Mouse (Mus musculus) CD4-positive, CD25-positive, alpha-beta regulatory T cell, adult 4 months (primary cell): ENCODE results near the gene Adcy5. TPM values are rescaled to one million over a fixed set of nuclear protein-coding genes. Genes with fewer than 3 reads are reported as not detected.

Experiments used
- ATAC-seq: one replicate; pipeline ENCODE4 v1.8.0; 2017
- polyA plus RNA-seq, 2 experiments: library from polyadenylated mRNA; unstranded; fragments of 100-300 nt; shearing (Covaris generic); gene quantifications; one replicate each; pipeline ENCODE4 v1.2.1; 2017

Gene Adcy5
- polyA plus RNA-seq, 2 experiments from 2014 or later = 0.08 to 0.14 TPM

GRCm38 (mm10) chr16:35156832-35157231, 2.2 kb downstream of the Adcy5 start:
- no peak for ATAC-seq

GRCm38 (mm10) chr16:35159532-35159931, 4.9 kb downstream of the Adcy5 start:
- ATAC-seq = no peak

DNA sequence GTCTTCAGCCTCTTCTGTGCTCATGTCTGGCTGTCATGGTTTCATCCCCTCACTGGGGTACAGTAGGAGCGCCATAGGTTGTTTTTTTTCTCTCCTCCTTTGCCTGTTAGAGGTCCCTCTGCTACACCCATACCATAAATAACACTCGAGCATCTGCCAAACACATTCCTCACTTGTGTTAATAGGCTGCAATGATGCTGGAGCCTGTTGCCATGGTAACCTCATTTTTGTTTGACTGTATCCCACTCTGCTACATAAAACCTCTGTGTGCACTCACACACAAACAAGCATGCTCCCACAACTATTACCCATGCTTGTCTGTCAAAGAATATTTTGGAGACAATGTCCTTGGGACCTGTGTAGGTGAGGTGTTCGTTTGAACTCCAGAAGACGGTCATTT, 5.3 kb downstream of the Adcy5 start:
- ATAC-seq = no peak

GRCm38 (mm10) chr16:35164361-35165224, 9.9 kb downstream of the Adcy5 start:
- ATAC-seq = no peak

DNA sequence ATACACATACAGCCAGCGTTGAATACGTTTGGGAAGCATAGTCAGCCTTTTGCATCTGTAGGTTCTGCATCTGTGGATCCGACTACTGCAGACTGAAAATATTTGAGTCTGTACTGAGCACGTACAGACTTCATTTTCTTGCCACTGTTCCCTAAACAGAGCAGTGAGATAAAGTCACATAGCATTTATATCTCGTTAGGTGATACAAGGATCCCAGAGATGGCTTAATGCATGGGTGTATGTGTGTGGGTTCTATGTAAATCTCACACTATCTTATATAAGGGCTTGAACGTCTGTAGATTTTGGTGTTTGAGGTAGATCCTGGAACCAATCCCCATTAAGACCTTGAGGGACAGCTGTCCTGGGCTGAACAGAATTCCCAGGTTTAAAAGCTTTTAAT, 10.7 kb downstream of the Adcy5 start:
- ATAC-seq = no peak

- no peak for ATAC-seq
These were observed 11.1 kb downstream of the Adcy5 start for GRCm38 (mm10) chr16:35165788-35166187.

GRCm38 (mm10) chr16:35169431-35169830, 14.8 kb downstream of the Adcy5 start:
- ATAC-seq = no peak

GRCm38 (mm10) chr16:35172195-35172594, 17.5 kb downstream of the Adcy5 start:
- ATAC-seq = no peak

GRCm38 (mm10) chr16:35178516-35178915, 23.8 kb downstream of the Adcy5 start:
- no peak for ATAC-seq

DNA sequence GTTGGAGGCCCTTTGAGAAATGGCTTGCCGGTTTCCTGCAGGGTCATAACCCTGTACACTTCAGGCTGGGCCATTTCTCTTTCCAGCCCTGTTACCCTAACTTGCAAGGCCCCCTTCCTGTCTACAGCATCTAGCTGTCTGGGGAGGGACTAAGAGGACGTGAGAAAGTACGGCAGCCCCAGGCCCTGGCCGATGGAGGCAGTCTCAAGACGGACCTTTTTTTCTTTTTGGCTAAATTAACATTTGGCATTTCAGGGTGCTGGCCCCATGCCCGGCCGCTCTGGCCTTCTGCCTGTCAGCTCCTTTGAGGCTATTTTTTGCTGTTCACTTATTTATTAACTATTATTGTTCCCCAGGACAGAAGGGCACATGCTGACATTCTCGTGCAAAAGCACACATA, 24.4 kb downstream of the Adcy5 start:
- no peak for ATAC-seq

GRCm38 (mm10) chr16:35183161-35183560, 28.5 kb downstream of the Adcy5 start:
- no peak for ATAC-seq

DNA sequence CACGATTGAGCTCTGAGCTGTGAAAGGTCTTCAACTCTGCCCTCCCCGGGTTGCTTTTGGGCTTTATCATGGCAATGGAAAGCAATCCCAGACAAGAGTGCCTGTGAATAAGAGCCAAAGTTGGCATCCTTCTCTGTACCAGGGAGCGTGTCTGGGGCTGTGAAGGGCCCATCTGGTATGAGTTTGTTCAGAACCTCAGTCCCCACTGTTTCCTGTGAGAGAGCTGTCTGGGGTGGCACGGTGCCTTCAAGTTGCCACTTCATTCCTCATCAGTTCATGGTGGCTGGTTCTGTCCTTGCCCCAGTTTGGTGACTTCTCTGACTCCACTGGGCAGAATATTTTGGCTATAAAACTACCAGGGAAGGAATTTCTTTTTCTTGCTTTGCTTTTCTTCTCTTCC, 33.4 kb downstream of the Adcy5 start:
- ATAC-seq = no peak

GRCm38 (mm10) chr16:35189420-35190141, 34.9 kb downstream of the Adcy5 start:
- no peak for ATAC-seq

- no peak for ATAC-seq
These were observed 36.1 kb downstream of the Adcy5 start for GRCm38 (mm10) chr16:35190777-35191176.

GRCm38 (mm10) chr16:35191271-35191670, 36.6 kb downstream of the Adcy5 start:
- no peak for ATAC-seq

DNA sequence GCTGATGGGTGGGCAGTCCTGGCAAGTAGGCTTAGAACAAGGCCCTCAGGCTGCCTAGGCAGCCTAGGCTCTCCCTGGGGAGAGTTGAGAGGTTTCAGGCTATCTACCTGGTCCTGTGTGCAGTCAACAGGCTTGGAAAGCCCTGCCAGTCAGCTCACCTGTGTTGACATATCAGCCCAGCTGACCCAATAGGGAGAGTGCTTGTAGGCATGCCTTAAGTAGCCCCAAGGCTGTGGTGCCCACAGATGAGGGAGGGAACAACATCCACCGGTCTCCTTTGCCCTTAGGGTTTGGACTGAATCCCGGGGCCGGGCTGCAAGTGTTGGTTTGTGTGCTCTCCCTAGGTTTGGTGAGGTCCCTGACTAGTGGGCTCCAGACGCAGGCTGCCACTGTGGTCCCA, 37.8 kb downstream of the Adcy5 start:
- ATAC-seq = no peak

DNA sequence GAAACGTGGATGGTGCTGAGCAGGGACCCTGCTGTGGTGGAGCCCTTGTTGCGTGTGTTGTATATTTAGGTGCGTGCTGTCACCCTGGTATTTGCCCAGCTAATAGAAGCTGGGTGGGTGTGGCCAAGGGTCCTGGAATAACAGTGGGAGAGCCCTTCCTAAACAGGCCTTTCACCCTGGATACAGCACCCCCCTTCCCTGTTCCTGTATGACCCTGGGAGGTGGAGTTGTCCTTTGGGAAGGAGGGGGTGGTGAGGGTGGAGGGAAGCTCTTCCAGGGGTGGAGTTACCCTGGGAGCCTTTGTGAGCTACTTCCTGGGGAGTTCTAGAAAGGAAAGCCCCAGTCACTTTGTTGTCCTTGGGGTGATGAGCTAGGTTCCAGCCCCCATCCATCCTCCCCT, 38.7 kb downstream of the Adcy5 start:
- no peak for ATAC-seq

GRCm38 (mm10) chr16:35199721-35200431, 45.2 kb downstream of the Adcy5 start:
- ATAC-seq = no peak

DNA sequence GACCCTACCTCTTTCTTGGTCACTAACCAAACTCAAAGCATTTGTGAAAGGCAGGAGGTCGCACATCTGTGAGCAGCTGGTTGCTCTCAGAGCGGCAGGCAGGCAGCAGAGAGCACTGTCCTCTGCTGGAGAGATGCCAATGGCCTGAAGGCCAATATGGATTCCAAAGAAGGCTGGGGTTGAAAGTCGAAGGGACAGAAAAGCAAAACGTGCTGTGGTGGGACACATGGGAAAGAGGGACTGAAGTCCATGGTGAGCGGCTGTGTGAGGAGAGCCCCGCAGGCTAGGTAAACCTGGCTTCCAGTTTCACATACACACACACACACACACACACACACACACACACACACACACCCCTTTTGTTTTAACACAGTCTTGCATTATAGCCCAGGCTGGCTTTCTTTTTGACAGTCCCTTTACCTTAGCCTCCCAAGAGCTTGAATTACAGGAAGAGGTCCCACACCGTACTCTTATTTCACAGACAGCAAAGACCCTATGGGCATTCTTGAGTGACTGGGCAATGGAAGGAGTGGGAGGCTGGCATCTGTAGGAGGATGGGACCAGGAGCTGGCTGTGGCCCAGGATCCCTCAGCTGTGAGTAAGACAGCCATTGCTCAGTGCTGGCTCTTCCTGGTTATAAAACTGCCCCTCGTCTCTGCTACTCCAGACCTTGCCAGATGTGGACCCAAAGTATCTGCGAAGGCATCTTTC, 45.9 kb downstream of the Adcy5 start:
- ATAC-seq = no peak

- no peak for ATAC-seq
These were observed 46.6 kb downstream of the Adcy5 start for GRCm38 (mm10) chr16:35201281-35201680.

- ATAC-seq = no peak
These were observed 48.8 kb downstream of the Adcy5 start for GRCm38 (mm10) chr16:35203511-35203910.

DNA sequence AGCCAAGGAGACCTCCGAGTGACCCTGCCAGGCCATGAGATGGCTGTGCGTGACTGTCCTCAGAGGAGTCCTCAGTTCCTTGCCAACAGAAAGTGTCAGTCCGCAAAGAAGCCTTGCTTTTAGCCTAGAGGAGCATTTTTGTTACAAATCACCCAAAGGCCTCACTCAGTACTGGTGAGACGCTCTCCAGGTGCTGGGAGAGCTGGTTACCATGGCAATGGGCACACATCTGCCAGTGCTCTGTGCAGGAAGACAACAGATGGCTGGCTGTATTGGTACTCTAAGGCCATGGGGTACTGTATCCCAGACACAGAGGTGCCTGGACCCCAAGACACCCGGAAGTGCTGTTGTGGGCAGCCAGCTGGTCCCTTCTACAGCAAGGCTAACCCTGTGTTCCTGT, 51.0 kb downstream of the Adcy5 start:
- no peak for ATAC-seq

- no peak for ATAC-seq
These were observed 51.7 kb downstream of the Adcy5 start for GRCm38 (mm10) chr16:35206426-35206825.
